Mouse (Mus musculus) stomach, postnatal 0 days (tissue): ENCODE data around the gene Zbtb20. TPM values are rescaled to one million over a fixed set of nuclear protein-coding genes. Genes with fewer than 3 reads are reported as not detected.

ENCODE experiments used
- ATAC-seq: fragments of 200-750 bp; cut with Nextera tagmentation; 2 replicates; pipeline ENCODE4 v1.8.0; 2017; ENCODE audit not compliant: low FRiP score, low TSS enrichment
- DNase-seq: peaks from one replicate; pipeline ENCODE4 v3.0.0-alpha.2; 2016; ENCODE audit warnings: low spot score
- H3K27ac ChIP-seq: fragments of 300-500 bp; sonication (generic); replicated peaks from 2 replicates; pipeline ENCODE4 v1.5.1; 2014; ENCODE audit warnings: mild to moderate bottlenecking, control low read depth
- H3K27me3 ChIP-seq: fragments of 300-500 bp; sonication (generic); 2 replicates; pipeline ENCODE4 v1.6.1; 2014; ENCODE audit warnings: low read length; ENCODE audit not compliant: control insufficient read depth, insufficient read depth
- H3K36me3 ChIP-seq: fragments of 300-500 bp; sonication (generic); 2 replicates; pipeline ENCODE4 v1.6.1; 2014; ENCODE audit warnings: low read length, mixed read lengths; ENCODE audit not compliant: control insufficient read depth, insufficient read depth
- H3K4me1 ChIP-seq: fragments of 300-500 bp; sonication (generic); replicated peaks from 2 replicates; pipeline ENCODE4 v1.6.1; 2014; ENCODE audit warnings: antibody characterized with exemption; ENCODE audit not compliant: control insufficient read depth, insufficient read depth
- H3K4me2 ChIP-seq: fragments of 300-500 bp; sonication (generic); replicated peaks from 2 replicates; pipeline ENCODE4 v1.6.1; 2014; ENCODE audit warnings: low read depth, mild to moderate bottlenecking, control low read depth, moderate library complexity
- H3K4me3 ChIP-seq: fragments of 300-500 bp; sonication (generic); 2 replicates; pipeline ENCODE4 v1.5.1; 2014; ENCODE audit warnings: low read depth, low read length, control low read depth
- H3K9ac ChIP-seq: fragments of 300-500 bp; sonication (generic); 2 replicates; pipeline ENCODE4 v1.6.1; 2014; ENCODE audit warnings: mild to moderate bottlenecking, low read length, control low read depth, mixed read lengths
- H3K9me3 ChIP-seq: fragments of 300-500 bp; sonication (generic); 2 replicates; pipeline ENCODE4 v1.6.1; 2016; ENCODE audit warnings: low read length; ENCODE audit not compliant: control insufficient read depth
- CTCF ChIP-seq: IDR thresholded peaks from 2 replicates; pipeline ENCODE4 v1.5.1; 2016; ENCODE audit warnings: antibody characterized with exemption, low read depth, mild to moderate bottlenecking, moderate library complexity
- EP300 ChIP-seq: optimal IDR thresholded peaks from 2 replicates; pipeline ENCODE3; 2016; ENCODE audit warnings: antibody characterized with exemption
- WGBS: fragments of 180-500 bp; shearing (Covaris S2); extraction: QIAGEN DNeasy Blood & Tissue Kit; methylation state at CpG from one replicate; pipeline ENCODE4 v1.1.7; 2014; 5-methylcytosine and 5-hydroxymethylcytosine counted together
- polyA plus RNA-seq: library from polyadenylated mRNA; unstranded; fragments of >200 nt; fragmentation: Nextera tagmentation; extraction: Ambion mirVana; gene quantifications from 2 replicates; pipeline ENCODE4 v1.2.1, GENCODE M21; 2015

Gene Zbtb20
- polyA plus RNA-seq, 1 experiment from 2014 or later: 15.7 TPM

DNA sequence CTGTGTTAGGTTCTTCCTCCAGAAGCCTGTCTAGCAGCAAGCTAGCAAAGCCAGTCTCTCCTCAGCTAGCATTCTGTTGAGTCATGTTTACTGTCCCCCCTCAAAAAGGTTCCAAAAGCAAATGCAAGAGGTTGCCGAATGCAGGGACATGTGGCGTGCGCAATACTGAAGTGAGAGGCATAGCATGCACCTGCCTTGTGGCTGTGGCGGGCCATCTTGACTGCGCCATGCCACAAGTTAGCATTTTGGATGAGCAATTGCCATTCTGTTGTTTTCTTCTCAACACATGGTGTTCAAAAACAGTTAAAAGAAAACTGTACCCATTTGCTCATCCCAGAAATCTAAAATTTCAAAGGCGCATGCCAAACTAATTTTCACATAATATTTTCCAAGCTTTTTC is 649.9 kb downstream of the Zbtb20 start:
- no peak for DNase-seq

DNA sequence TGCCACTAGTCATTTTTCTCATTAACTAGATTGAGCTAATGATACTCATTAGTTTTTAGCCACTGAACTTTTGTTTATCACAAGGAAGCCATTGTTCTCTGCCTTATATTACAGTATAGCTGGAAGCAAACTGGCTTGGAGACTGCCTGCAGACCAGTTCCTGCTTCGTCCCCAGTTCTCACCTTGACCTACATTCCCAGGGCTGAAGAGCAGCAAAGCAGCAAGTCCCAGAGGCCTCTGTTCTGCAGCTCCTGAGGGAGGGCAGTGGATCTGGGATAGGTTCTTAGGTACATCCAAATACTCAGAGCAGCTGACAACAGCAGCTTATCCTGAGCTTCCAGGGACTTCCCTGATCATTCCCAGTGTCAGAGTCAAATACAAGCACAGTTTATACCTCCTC is 652.6 kb downstream of the Zbtb20 start:
- Histone ChIP-seq H3K36me3 (no peaks in the 10 kb centered on the region), H3K4me2 (no peak overlapping the region), H3K9ac (no peak overlapping the region), H3K27me3 (no peaks in the 10 kb centered on the region), H3K4me3 (no peak overlapping the region), H3K27ac (no peak overlapping the region), H3K9me3 (no peaks in the 10 kb centered on the region), H3K4me1 (no peaks in the 10 kb centered on the region)
- ATAC-seq: no peak
- no peak for TF ChIP-seq EP300
- TF ChIP-seq CTCF: no peak
- WGBS: 83% methylated on average over 1 of the region's 1 CpGs
- no peak for DNase-seq

More for the DNA sequence above, 649.9 kb downstream of the Zbtb20 start:
- no peak for ATAC-seq
- WGBS: 98% methylated on average over 6 of the region's 6 CpGs
- Histone ChIP-seq H3K4me2 (no peak overlapping the region), H3K36me3 (no peaks in the 10 kb centered on the region), H3K9me3 (no peaks in the 10 kb centered on the region), H3K4me3 (no peak overlapping the region), H3K4me1 (no peaks in the 10 kb centered on the region), H3K9ac (no peak overlapping the region), H3K27me3 (no peaks in the 10 kb centered on the region), H3K27ac (no peak overlapping the region)
- no peak for TF ChIP-seq CTCF
- no peak for TF ChIP-seq EP300

DNA sequence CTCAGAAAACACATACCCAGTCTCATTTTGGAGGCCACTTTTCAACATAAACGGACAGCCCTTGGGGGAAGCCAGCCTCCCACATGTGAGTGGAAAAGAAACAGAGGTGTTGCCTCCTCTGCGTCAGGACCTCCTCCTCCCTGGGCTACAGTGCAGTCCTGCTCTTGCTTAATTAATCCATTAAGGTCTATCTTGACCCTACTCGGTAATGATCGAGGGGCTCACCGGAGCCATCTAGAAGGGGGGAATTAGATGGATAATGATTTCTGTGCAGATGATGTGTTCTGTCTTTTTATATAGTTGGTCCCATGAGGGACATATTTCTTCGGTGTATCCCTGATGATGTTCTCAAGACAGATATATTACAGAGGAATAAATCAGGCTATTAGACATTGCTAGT is 655.6 kb downstream of the Zbtb20 start:
- DNase-seq (no peak), ATAC-seq (no peak)
- 87% methylated on average over 6 of the region's 6 CpGs for WGBS
- Histone ChIP-seq H3K4me1 (no peaks in the 10 kb centered on the region), H3K4me3 (no peak overlapping the region), H3K36me3 (no peaks in the 10 kb centered on the region), H3K4me2 (no peak overlapping the region), H3K9ac (no peak overlapping the region), H3K9me3 (no peaks in the 10 kb centered on the region), H3K27me3 (no peaks in the 10 kb centered on the region), H3K27ac (no peak overlapping the region)
- no peak for TF ChIP-seq CTCF
- TF ChIP-seq EP300: no peak

DNA sequence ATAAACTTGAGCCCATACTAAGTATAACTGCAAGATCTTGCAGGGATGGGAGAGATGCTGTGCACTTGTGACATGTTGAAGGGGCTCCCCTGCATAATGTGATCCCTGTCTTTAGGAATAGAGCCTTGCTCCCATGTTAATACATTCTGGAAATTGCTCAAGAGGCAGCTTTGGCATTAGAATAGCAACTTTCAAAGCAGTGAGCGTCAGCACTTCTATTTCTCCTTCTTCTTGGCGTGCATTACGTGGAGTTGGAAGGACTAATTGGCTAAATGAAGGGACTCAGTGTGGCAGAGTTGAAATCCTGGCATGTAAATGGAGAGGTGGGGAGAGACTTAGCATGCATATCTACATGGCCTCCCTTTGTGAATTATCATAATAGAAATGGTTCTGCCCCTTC is 658.4 kb downstream of the Zbtb20 start:
- no peak overlapping the region for H3K4me2 ChIP-seq
- no peak overlapping the region for H3K27ac ChIP-seq
- no peak overlapping the region for H3K9ac ChIP-seq
- no peaks in the 10 kb centered on the region for H3K27me3 ChIP-seq
- H3K4me1 ChIP-seq: no peaks in the 10 kb centered on the region
- TF ChIP-seq CTCF (no peak), EP300 (no peak)
- no peaks in the 10 kb centered on the region for H3K36me3 ChIP-seq
- ATAC-seq (no peak), DNase-seq (no peak)
- no peaks in the 10 kb centered on the region for H3K9me3 ChIP-seq
- H3K4me3 ChIP-seq: no peak overlapping the region
- WGBS: 77% methylated on average over 3 of the region's 3 CpGs

DNA sequence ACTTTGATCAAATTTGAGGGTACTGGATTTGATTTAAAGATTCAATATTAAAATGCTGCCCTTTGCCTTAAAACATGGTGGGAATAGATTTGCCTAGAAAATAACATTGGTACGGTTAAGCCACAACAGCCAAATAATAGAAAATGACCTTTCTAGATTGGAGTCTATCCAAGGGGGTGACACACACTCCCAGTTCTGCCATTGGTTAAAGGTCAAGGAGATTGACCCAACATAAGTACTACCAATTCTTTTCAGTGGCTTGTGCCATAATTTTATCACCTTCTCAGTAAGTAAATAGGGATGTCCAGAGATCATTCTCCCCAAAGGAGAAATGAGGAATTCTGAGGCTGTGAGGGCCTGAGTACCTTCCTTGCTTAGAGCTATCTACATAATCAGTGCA is 660.2 kb downstream of the Zbtb20 start:
- Histone ChIP-seq H3K27me3 (no peaks in the 10 kb centered on the region), H3K4me1 (no peaks in the 10 kb centered on the region), H3K27ac (no peak overlapping the region), H3K36me3 (no peaks in the 10 kb centered on the region), H3K9ac (no peak overlapping the region), H3K4me3 (no peak overlapping the region), H3K4me2 (no peak overlapping the region), H3K9me3 (no peaks in the 10 kb centered on the region)
- DNase-seq (no peak), ATAC-seq (no peak)
- 88% methylated on average over 1 of the region's 1 CpGs for whole genome bisulfite sequencing
- no peak for TF ChIP-seq CTCF

DNA sequence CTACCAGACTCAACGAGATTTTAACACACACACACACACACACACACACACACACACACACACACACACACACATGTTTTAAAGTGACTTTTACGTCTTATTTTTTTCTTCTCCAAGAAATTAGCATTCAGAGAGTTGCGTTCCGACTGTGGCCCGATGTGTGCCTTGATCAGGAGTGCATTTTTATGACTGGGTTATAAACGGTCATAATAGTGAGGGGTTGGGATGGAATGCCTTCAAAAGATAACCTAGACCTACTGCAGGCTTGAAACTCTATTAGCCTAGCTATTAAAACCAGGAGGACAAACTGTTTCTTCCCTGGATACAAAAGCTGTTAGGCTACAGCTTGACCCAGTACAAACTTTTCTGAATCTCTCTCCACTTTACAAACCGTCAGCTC is 661.5 kb downstream of the Zbtb20 start:
- TF ChIP-seq EP300 (no peak), CTCF (no peak)
- Histone ChIP-seq H3K36me3 (no peaks in the 10 kb centered on the region), H3K4me3 (no peak overlapping the region), H3K9me3 (no peaks in the 10 kb centered on the region), H3K4me2 (no peak overlapping the region), H3K9ac (no peak overlapping the region), H3K27ac (no peak overlapping the region), H3K4me1 (no peaks in the 10 kb centered on the region), H3K27me3 (no peaks in the 10 kb centered on the region)
- DNase-seq (no peak), ATAC-seq (no peak)
- 74% methylated on average over 7 of the region's 7 CpGs for WGBS
